11 mouse cellular contexts compared by ENCODE assay signal in genomic region chr1:191818145-191818631, GRCm38 (mm10). TPM values are rescaled to one million over a fixed set of nuclear protein-coding genes. Genes with fewer than 3 reads are reported as not detected.
DNase-seq lines count a peak whose midpoint lies in the region; ATAC-seq and TF ChIP-seq lines count a peak whose summit lies in the region.
"Had no signal": no experiment of that assay in that cellular context is flagged by ENCODE, and none has a peak within 500 bp of the region (broad histone marks: within the 10 kb centered on the region; RNA-seq: fewer than 3 reads in every experiment).

No protein-coding gene starts in this region.

- H3K9ac ChIP-seq in hindbrain, embryonic 11.5 days (ENCODE audit: low read depth, low read length) = no peak overlapping the region
- no peak overlapping the region for H3K9ac ChIP-seq in hindbrain, embryonic 13.5 days
- H3K9ac ChIP-seq: embryonic facial prominence, embryonic 15.5 days; lung, embryonic 14.5 days had no signal

- H3K27me3 ChIP-seq in hindbrain, embryonic 11.5 days (ENCODE audit: control insufficient read depth, insufficient read depth, low read length) = no peaks in the 10 kb centered on the region
- H3K27me3 ChIP-seq in hindbrain, embryonic 13.5 days = no peaks in the 10 kb centered on the region
- H3K27me3 ChIP-seq in C2C12 (ENCODE audit: control insufficient read depth, insufficient read depth, insufficient read length) (no peaks in the 10 kb centered on the region), Patski (no peaks in the 10 kb centered on the region)
- no peaks in the 10 kb centered on the region for H3K27me3 ChIP-seq in limb, embryonic 10.5 days (ENCODE audit: low read depth, poor library complexity, severe bottlenecking)
- H3K27me3 ChIP-seq: embryonic facial prominence, embryonic 15.5 days had no signal

- in situ Hi-C loops in Patski (cut with MboI; ENCODE audit: low pct_unique_long_range_greater_than_20kb) = loop anchor here (5.0 to 25.0 kb wide), 3 partner anchors 96 to 456 kb away; no protein-coding TSS in a partner anchor

- peak overlapping the region; percentile 44 for H3ac ChIP-seq in C2C12 (ENCODE audit: control insufficient read depth, insufficient read length, low read depth)

- no peaks in the 10 kb centered on the region; the same call in 1 of the 2 replicates for H3K4me1 ChIP-seq in hindbrain, embryonic 11.5 days (replicated peaks; ENCODE audit: control insufficient read depth, insufficient read depth, low read length)
- peaks cover 17% of the 10 kb centered on the region for H3K4me1 ChIP-seq in hindbrain, embryonic 13.5 days (replicated peaks)
- peaks cover 31% of the 10 kb centered on the region for H3K4me1 ChIP-seq in limb, embryonic 10.5 days

- POLR2A ChIA-PET in Patski (lab: Charles Lee) = interaction anchor here (0.8 to 2.1 kb wide), 2 partner anchors 87 to 242 kb away, joined by 5 to 9 read pairs; partner anchors contain the start of genes Dtl and Ints7

- peaks cover 5% of the 10 kb centered on the region for H3K79me3 ChIP-seq in C2C12 (ENCODE audit: low read depth)

- ATAC-seq in hindbrain, embryonic 11.5 days (ENCODE audit: low FRiP score) = 0 out of 2 replicates have a peak, but pooled peaks have one; percentile 0
- no peak for ATAC-seq in hindbrain, embryonic 13.5 days (ENCODE audit: low FRiP score)
- peak; percentile 22 for ATAC-seq in Patski

- 48% methylated on average over 6 of the region's 6 CpGs for WGBS in hindbrain, embryonic 11.5 days
- 46% methylated on average over 6 of the region's 6 CpGs for WGBS in hindbrain, embryonic 13.5 days
- WGBS in limb, embryonic 10.5 days = 36% methylated on average over 6 of the region's 6 CpGs

- DNase-seq in hindbrain, embryonic 11.5 days (ENCODE audit: low spot score) = no peak
- no peak for DNase-seq in Patski (ENCODE audit: low read depth, low spot score)
- DNase-seq in limb, embryonic 10.5 days (ENCODE audit: low spot score) = no peak
- no peak for DNase-seq in urinary bladder, postnatal 10 days (ENCODE audit: low spot score)
- DNase-seq in cerebellum, adult 18-20 months = no peak
- no peak for DNase-seq in gastrocnemius, adult 2 months

- CTCF ChIA-PET in Patski (lab: Charles Lee) = interaction anchor here (0.6 to 7.2 kb wide), 24 partner anchors 9 to 519 kb away, joined by 3 to 70 read pairs (median 4); partner anchors contain the start of genes Dtl and Ints7

- no peak overlapping the region for H3K4me2 ChIP-seq in hindbrain, embryonic 11.5 days (replicated peaks; ENCODE audit: low read depth, low read length)
- no peak overlapping the region for H3K4me2 ChIP-seq in hindbrain, embryonic 13.5 days
- H3K4me2 ChIP-seq: embryonic facial prominence, embryonic 15.5 days; lung, embryonic 14.5 days had no signal

- H3K27ac ChIP-seq in hindbrain, embryonic 11.5 days (ENCODE audit: low read depth, low read length) = no peak overlapping the region
- H3K27ac ChIP-seq in hindbrain, embryonic 13.5 days = no peak overlapping the region
- H3K27ac ChIP-seq in limb, embryonic 10.5 days = 0 out of 2 replicates have a peak overlapping the region, but pooled peaks have one; percentile 50
- no peak overlapping the region for H3K27ac ChIP-seq in gastrocnemius, adult 2 months

- H3K79me2 ChIP-seq in C2C12 (ENCODE audit: control insufficient read depth, insufficient read depth) = peaks cover 18% of the 10 kb centered on the region

- intact Hi-C loops in gastrocnemius, adult 2 months (cut with DNase I) = loop anchor here (2.0 kb wide), 1 partner anchor 241 kb away; no protein-coding TSS in a partner anchor

- H3K4me3 ChIP-seq in hindbrain, embryonic 11.5 days (ENCODE audit: low read depth, low read length) = no peak overlapping the region
- no peak overlapping the region for H3K4me3 ChIP-seq in hindbrain, embryonic 13.5 days
- H3K4me3 ChIP-seq in C2C12 (ENCODE audit: insufficient read depth, poor library complexity, severe bottlenecking) = no peak overlapping the region
- no peak overlapping the region for H3K4me3 ChIP-seq in limb, embryonic 10.5 days
- no peak overlapping the region for H3K4me3 ChIP-seq in gastrocnemius, adult 2 months
- H3K4me3 ChIP-seq: embryonic facial prominence, embryonic 15.5 days; heart, embryonic 10.5 days had no signal

- TF ChIP-seq CTCF in C2C12 (IDR thresholded peaks at IDR 0.05; ENCODE audit: control insufficient read depth, insufficient read depth, insufficient read length) = no peak
- no peak for TF ChIP-seq CTCF in Patski (IDR thresholded peaks at IDR 0.05)
- no peak for TF ChIP-seq CTCF in gastrocnemius, adult 2 months (IDR thresholded peaks at IDR 0.05)

- no peaks in the 10 kb centered on the region for H3K36me3 ChIP-seq in hindbrain, embryonic 11.5 days (ENCODE audit: control insufficient read depth, insufficient read depth, low read length)
- no peaks in the 10 kb centered on the region for H3K36me3 ChIP-seq in hindbrain, embryonic 13.5 days
- H3K36me3 ChIP-seq in C2C12 (ENCODE audit: control insufficient read depth, insufficient read depth) = peaks cover 9% of the 10 kb centered on the region
- H3K36me3 ChIP-seq in limb, embryonic 10.5 days = peaks cover 9% of the 10 kb centered on the region
- H3K36me3 ChIP-seq: embryonic facial prominence, embryonic 15.5 days had no signal

- no peaks in the 10 kb centered on the region for H3K9me3 ChIP-seq in hindbrain, embryonic 11.5 days (ENCODE audit: control insufficient read depth, low read length)
- no peaks in the 10 kb centered on the region for H3K9me3 ChIP-seq in hindbrain, embryonic 13.5 days
- H3K9me3 ChIP-seq in limb, embryonic 10.5 days (replicated peaks) = no peaks in the 10 kb centered on the region
- H3K9me3 ChIP-seq: embryonic facial prominence, embryonic 15.5 days; heart, embryonic 10.5 days had no signal

TF ChIP-seq in C2C12, 6 proteins besides CTCF, POLR2A, EP300 and RAD21:
- TF ChIP-seq USF1 (IDR thresholded peaks at IDR 0.05; ENCODE audit: low read depth) = no peak
TF ChIP-seq in C2C12: peak in this region for 0.

RNA-seq across cellular contexts. Expression of gene Nek2, which starts 3.1 kb away (rescaled TPM):
- polyA plus RNA-seq in hindbrain, embryonic 11.5 days (2014; fragmentation: Nextera tagmentation; extraction: Ambion mirVana) = 33.5 and 41.4 TPM in 2 replicates
- 10.3 and 10.4 TPM in 2 replicates for polyA plus RNA-seq in hindbrain, embryonic 13.5 days (2015; fragmentation: Nextera tagmentation; extraction: Ambion mirVana)
- polyA plus RNA-seq in C2C12 (2012; fragmentation: generic; extraction: Trizol) = 47.6 TPM
- polyA plus RNA-seq in Patski (2021) = 34.7 TPM
- polyA plus RNA-seq in limb, embryonic 10.5 days (2016; fragmentation: Nextera tagmentation; extraction: Ambion mirVana) = 64.7 and 68.0 TPM in 2 replicates
- under 1 TPM; 0.26 to 0.33 TPM for total RNA-seq in gastrocnemius, adult 2 months (2021)
